Mouse (Mus musculus): ENCODE measurements around the gene Phykpl.

DNA sequence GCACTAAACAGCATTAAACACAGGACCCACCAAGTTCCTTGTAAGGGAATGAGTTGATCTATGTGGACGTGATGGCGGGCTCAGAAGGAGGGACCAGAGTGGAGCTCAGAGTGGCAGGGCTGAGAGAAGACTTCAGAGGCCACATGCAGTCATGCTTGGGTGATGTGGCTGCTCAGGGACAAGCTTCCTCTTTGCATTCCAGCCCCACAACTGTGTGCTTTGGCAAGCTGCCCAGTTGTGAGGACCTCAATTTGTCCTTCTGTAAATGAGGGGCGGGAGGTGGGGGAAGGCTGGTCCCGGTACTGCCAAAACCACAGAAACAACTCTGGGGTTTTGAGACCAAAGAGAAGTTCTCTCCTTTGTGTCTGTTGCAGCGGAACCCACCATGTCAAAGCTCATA, 33.3 kb upstream of the Phykpl start:
- TF ChIP-seq CTCF (IDR thresholded peaks at IDR 0.05; ENCODE audit: low read depth), result no peak
- no peak for TF ChIP-seq EP300 (IDR thresholded peaks at IDR 0.05; ENCODE audit: low read depth)
